Mouse (Mus musculus): Measurements from ENCODE around the gene S100a13. TPM values are rescaled to one million over a fixed set of nuclear protein-coding genes. Genes with fewer than 3 reads are reported as not detected.

The S100a13 gene
- polyA plus RNA-seq, 1 experiment from 2014 or later: 70.4 TPM

Other genes starting within 250 kb of the S100a13 start
- 5.5 and 5.7 TPM in 2 replicates for gene Dennd4b, start 249.2 kb upstream of the S100a13 start, polyA plus RNA-seq (2015; fragmentation: Nextera tagmentation; extraction: Ambion mirVana)
- gene Gatad2b, start 221.3 kb upstream of the S100a13 start, polyA plus RNA-seq (2015; fragmentation: Nextera tagmentation; extraction: Ambion mirVana): 7.9 and 9.3 TPM in 2 replicates
- gene Slc27a3, start 124.5 kb upstream of the S100a13 start, polyA plus RNA-seq (2015; fragmentation: Nextera tagmentation; extraction: Ambion mirVana): 5.5 and 7.2 TPM in 2 replicates
- gene Ints3, start 80.8 kb upstream of the S100a13 start, polyA plus RNA-seq (2015; fragmentation: Nextera tagmentation; extraction: Ambion mirVana): 17.5 and 19.8 TPM in 2 replicates
- 9.7 and 11.4 TPM in 2 replicates for gene Npr1, start 48.6 kb upstream of the S100a13 start, polyA plus RNA-seq (2015; fragmentation: Nextera tagmentation; extraction: Ambion mirVana)
- 116 and 125 TPM in 2 replicates for gene Ilf2, start 38.3 kb upstream of the S100a13 start, polyA plus RNA-seq (2015; fragmentation: Nextera tagmentation; extraction: Ambion mirVana)
- 72.8 and 74.7 TPM in 2 replicates for gene Snapin, start 23.4 kb upstream of the S100a13 start, polyA plus RNA-seq (2015; fragmentation: Nextera tagmentation; extraction: Ambion mirVana)
- gene Chtop, start 4.9 kb upstream of the S100a13 start, polyA plus RNA-seq (2015; fragmentation: Nextera tagmentation; extraction: Ambion mirVana): 92.0 and 98.5 TPM in 2 replicates
- gene S100a1, start within 50 bp of the S100a13 start, polyA plus RNA-seq (2015; fragmentation: Nextera tagmentation; extraction: Ambion mirVana): 203 and 220 TPM in 2 replicates
- gene S100a14, start 12.4 kb downstream of the S100a13 start, polyA plus RNA-seq (2015; fragmentation: Nextera tagmentation; extraction: Ambion mirVana): 0.17 and 0.28 TPM in 2 replicates
- gene S100a16, start 22.8 kb downstream of the S100a13 start, polyA plus RNA-seq (2015; fragmentation: Nextera tagmentation; extraction: Ambion mirVana): 62.7 and 65.2 TPM in 2 replicates
- 0.27 and 0.32 TPM in 2 replicates for gene S100a3, start 46.1 kb downstream of the S100a13 start, polyA plus RNA-seq (2015; fragmentation: Nextera tagmentation; extraction: Ambion mirVana)
- gene S100a2, start 75.8 kb downstream of the S100a13 start, polyA plus RNA-seq (2015; fragmentation: Nextera tagmentation; extraction: Ambion mirVana): not detected in 2 replicates
- gene Gm42674, start 87.5 kb downstream of the S100a13 start, polyA plus RNA-seq (2015; fragmentation: Nextera tagmentation; extraction: Ambion mirVana): not detected in 2 replicates
- gene S100a4, start 89.3 kb downstream of the S100a13 start, polyA plus RNA-seq (2015; fragmentation: Nextera tagmentation; extraction: Ambion mirVana): 2.4 and 3.1 TPM in 2 replicates
- gene S100a5, start 94.1 kb downstream of the S100a13 start, polyA plus RNA-seq (2015; fragmentation: Nextera tagmentation; extraction: Ambion mirVana): not detected in 2 replicates
- gene S100a6, start 98.4 kb downstream of the S100a13 start, polyA plus RNA-seq (2015; fragmentation: Nextera tagmentation; extraction: Ambion mirVana): 38.1 and 38.2 TPM in 2 replicates
- gene S100a7a, start 139.6 kb downstream of the S100a13 start, polyA plus RNA-seq (2015; fragmentation: Nextera tagmentation; extraction: Ambion mirVana): not detected in 2 replicates
- 10.4 and 15.2 TPM in 2 replicates for gene S100a8, start 154.5 kb downstream of the S100a13 start, polyA plus RNA-seq (2015; fragmentation: Nextera tagmentation; extraction: Ambion mirVana)
- 5.2 and 10.9 TPM in 2 replicates for gene S100a9, start 181.3 kb downstream of the S100a13 start, polyA plus RNA-seq (2015; fragmentation: Nextera tagmentation; extraction: Ambion mirVana)
- gene Pglyrp4, start 212.5 kb downstream of the S100a13 start, polyA plus RNA-seq (2015; fragmentation: Nextera tagmentation; extraction: Ambion mirVana): not detected in 2 replicates